Mouse (Mus musculus) kidney, embryonic 15.5 days (tissue): ENCODE results near the gene Ola1. TPM values are rescaled to one million over a fixed set of nuclear protein-coding genes. Genes with fewer than 3 reads are reported as not detected.

ENCODE experiments used
- ATAC-seq: fragments of 200-750 bp; cut with Nextera tagmentation; replicated peaks from 2 replicates; pipeline ENCODE4 v1.8.0; 2017; ENCODE audit warnings: moderate TSS enrichment; ENCODE audit not compliant: low FRiP score
- H3K27ac ChIP-seq: fragments of 300-500 bp; sonication (generic); 2 replicates; pipeline ENCODE4 v1.5.1; 2015; ENCODE audit warnings: mild to moderate bottlenecking, inconsistent platforms
- H3K27me3 ChIP-seq: fragments of 300-500 bp; sonication (generic); 2 replicates; pipeline ENCODE4 v1.6.1; 2015; ENCODE audit warnings: inconsistent platforms
- H3K36me3 ChIP-seq: fragments of 300-500 bp; sonication (generic); 2 replicates; pipeline ENCODE4 v1.6.1; 2015; ENCODE audit warnings: inconsistent platforms
- H3K4me1 ChIP-seq: fragments of 300-500 bp; sonication (generic); 2 replicates; pipeline ENCODE4 v1.6.1; 2015; ENCODE audit warnings: inconsistent platforms
- H3K4me2 ChIP-seq: fragments of 300-500 bp; sonication (generic); 2 replicates; pipeline ENCODE4 v1.6.1; 2015; ENCODE audit warnings: moderate library complexity, mild to moderate bottlenecking, inconsistent platforms
- H3K4me3 ChIP-seq: fragments of 300-500 bp; sonication (generic); replicated peaks from 2 replicates; pipeline ENCODE4 v1.5.1; 2015; ENCODE audit warnings: mild to moderate bottlenecking, inconsistent platforms
- H3K9ac ChIP-seq: fragments of 300-500 bp; sonication (generic); 2 replicates; pipeline ENCODE4 v1.6.1; 2015; ENCODE audit warnings: mild to moderate bottlenecking, inconsistent platforms
- H3K9me3 ChIP-seq: fragments of 300-500 bp; sonication (generic); replicated peaks from 2 replicates; pipeline ENCODE4 v1.6.1; 2016; ENCODE audit warnings: inconsistent platforms
- WGBS: fragments of 180-500 bp; shearing (Covaris S2); methylation state at CpG from one replicate; pipeline ENCODE4 v1.1.7; 2015; ENCODE audit warnings: mixed read lengths; 5-methylcytosine and 5-hydroxymethylcytosine counted together
- polyA plus RNA-seq: library from polyadenylated mRNA; unstranded; fragments of >200 nt; fragmentation: Nextera tagmentation; extraction: Ambion mirVana; gene quantifications from 2 replicates; pipeline ENCODE4 v1.2.1, GENCODE M21; 2015

The Ola1 gene
- 88.9 and 97.6 TPM in 2 replicates for polyA plus RNA-seq

GRCm38 (mm10) chr2:73218913-73219312 lies at the start of gene Ola1:
Gene Ola1, minus strand, starts transcription at chr2:73218924.
- Histone ChIP-seq H3K4me3 (no peak within 1 kb of the TSS), H3K36me3 (no peaks in the 10 kb centered on the region), H3K27me3 (no peaks in the 10 kb centered on the region), H3K27ac (no peak within 1 kb of the TSS), H3K4me1 (no peaks in the 10 kb centered on the region; the same call in 1 of the 2 replicates), H3K9me3 (no peaks in the 10 kb centered on the region), H3K4me2 (no peak within 1 kb of the TSS), H3K9ac (no peak within 1 kb of the TSS)
- WGBS = 58% methylated on average over 5 of the region's 5 CpGs
- no peak for ATAC-seq

- 2% methylated on average over 12 of the region's 12 CpGs for WGBS
- Histone ChIP-seq H3K27me3 (peaks cover 96% of the 10 kb centered on the region), H3K36me3 (no peaks in the 10 kb centered on the region), H3K9me3 (no peaks in the 10 kb centered on the region), H3K4me1 (peaks cover 53% of the 10 kb centered on the region), H3K4me2 (no peak overlapping the region), H3K9ac (no peak overlapping the region), H3K4me3 (no peak overlapping the region), H3K27ac (no peak overlapping the region)
- no peak for ATAC-seq
Measured at GRCm38 (mm10) chr2:73268281-73268680, 49.6 kb upstream of the Ola1 start.

GRCm38 (mm10) chr2:73267818-73268217 lies 49.1 kb upstream of the Ola1 start:
- H3K9me3 ChIP-seq = no peaks in the 10 kb centered on the region
- peaks cover 96% of the 10 kb centered on the region for H3K27me3 ChIP-seq
- no peak overlapping the region for H3K9ac ChIP-seq
- H3K27ac ChIP-seq = no peak overlapping the region
- H3K4me3 ChIP-seq = no peak overlapping the region
- no peak overlapping the region for H3K4me2 ChIP-seq
- H3K36me3 ChIP-seq = no peaks in the 10 kb centered on the region
- ATAC-seq = no peak
- 3% methylated on average over 4 of the region's 4 CpGs for WGBS
- peaks cover 52% of the 10 kb centered on the region for H3K4me1 ChIP-seq

GRCm38 (mm10) chr2:73267231-73267630 lies 48.5 kb upstream of the Ola1 start:
- ATAC-seq = no peak
- Histone ChIP-seq H3K9me3 (no peaks in the 10 kb centered on the region), H3K4me3 (no peak overlapping the region), H3K27me3 (peaks cover 96% of the 10 kb centered on the region), H3K4me1 (peaks cover 46% of the 10 kb centered on the region), H3K36me3 (no peaks in the 10 kb centered on the region), H3K4me2 (no peak overlapping the region), H3K27ac (no peak overlapping the region), H3K9ac (no peak overlapping the region)
- 17% methylated on average over 3 of the region's 3 CpGs for WGBS

GRCm38 (mm10) chr2:73266623-73267022 lies 47.9 kb upstream of the Ola1 start:
- ATAC-seq = no peak
- H3K27me3 ChIP-seq = peaks cover 96% of the 10 kb centered on the region
- peaks cover 40% of the 10 kb centered on the region for H3K4me1 ChIP-seq
- no peaks in the 10 kb centered on the region for H3K9me3 ChIP-seq
- no peak overlapping the region for H3K4me2 ChIP-seq
- no peak overlapping the region for H3K27ac ChIP-seq
- WGBS = 39% methylated on average over 1 of the region's 1 CpGs
- H3K36me3 ChIP-seq = no peaks in the 10 kb centered on the region
- no peak overlapping the region for H3K9ac ChIP-seq
- no peak overlapping the region for H3K4me3 ChIP-seq

- H3K27me3 ChIP-seq = peaks cover 91% of the 10 kb centered on the region
- H3K4me3 ChIP-seq = no peak overlapping the region
- no peak overlapping the region for H3K4me2 ChIP-seq
- no peaks in the 10 kb centered on the region for H3K36me3 ChIP-seq
- H3K27ac ChIP-seq = no peak overlapping the region
- no peaks in the 10 kb centered on the region for H3K9me3 ChIP-seq
- 5% methylated on average over 5 of the region's 5 CpGs for WGBS
- H3K4me1 ChIP-seq = peaks cover 34% of the 10 kb centered on the region
- no peak overlapping the region for H3K9ac ChIP-seq
- no peak for ATAC-seq
Measured at GRCm38 (mm10) chr2:73266011-73266410, 47.3 kb upstream of the Ola1 start.

GRCm38 (mm10) chr2:73264611-73265195 lies 46.0 kb upstream of the Ola1 start:
- peaks cover 78% of the 10 kb centered on the region for H3K27me3 ChIP-seq
- H3K9ac ChIP-seq = no peak overlapping the region
- H3K4me3 ChIP-seq = peak overlapping the region; percentile 53
- peak overlapping the region; percentile 89 for H3K4me2 ChIP-seq
- peaks cover 23% of the 10 kb centered on the region for H3K4me1 ChIP-seq
- H3K9me3 ChIP-seq = no peaks in the 10 kb centered on the region
- WGBS = 8% methylated on average over 11 of the region's 11 CpGs
- no peak overlapping the region for H3K27ac ChIP-seq
- H3K36me3 ChIP-seq = no peaks in the 10 kb centered on the region
- no peak for ATAC-seq

- Histone ChIP-seq H3K4me1 (peaks cover 21% of the 10 kb centered on the region), H3K4me2 (peak overlapping the region; percentile 89), H3K36me3 (no peaks in the 10 kb centered on the region), H3K9me3 (no peaks in the 10 kb centered on the region), H3K9ac (peak overlapping the region; percentile 1; the same call in 1 of the 2 replicates), H3K27ac (no peak overlapping the region), H3K27me3 (peaks cover 73% of the 10 kb centered on the region), H3K4me3 (peak overlapping the region; percentile 53)
- WGBS = 1% methylated on average over 38 of the region's 38 CpGs
- peak; percentile 52; the same call in 1 of the 2 replicates for ATAC-seq
Measured at GRCm38 (mm10) chr2:73263794-73264610, 45.3 kb upstream of the Ola1 start.

- Histone ChIP-seq H3K4me2 (peak overlapping the region; percentile 89), H3K9ac (peak overlapping the region; percentile 1; the same call in 1 of the 2 replicates), H3K27ac (no peak overlapping the region), H3K27me3 (peaks cover 70% of the 10 kb centered on the region), H3K4me3 (peak overlapping the region; percentile 53), H3K4me1 (peaks cover 21% of the 10 kb centered on the region), H3K36me3 (no peaks in the 10 kb centered on the region), H3K9me3 (no peaks in the 10 kb centered on the region)
- ATAC-seq = no peak
- WGBS = 6% methylated on average over 16 of the region's 16 CpGs
Measured at GRCm38 (mm10) chr2:73263172-73263765, 44.5 kb upstream of the Ola1 start.

- Histone ChIP-seq H3K4me2 (no peak overlapping the region), H3K27me3 (no peaks in the 10 kb centered on the region), H3K36me3 (no peaks in the 10 kb centered on the region), H3K9ac (no peak overlapping the region), H3K4me3 (no peak overlapping the region), H3K4me1 (no peaks in the 10 kb centered on the region), H3K27ac (no peak overlapping the region), H3K9me3 (peaks cover 6% of the 10 kb centered on the region; the same call in 1 of the 2 replicates)
- ATAC-seq = no peak
- 69% methylated on average over 4 of the region's 4 CpGs for WGBS
Measured at GRCm38 (mm10) chr2:73248701-73249100, 30.0 kb upstream of the Ola1 start.

- Histone ChIP-seq H3K4me1 (no peaks in the 10 kb centered on the region), H3K27me3 (no peaks in the 10 kb centered on the region), H3K4me3 (no peak overlapping the region), H3K36me3 (no peaks in the 10 kb centered on the region), H3K9me3 (no peaks in the 10 kb centered on the region), H3K4me2 (no peak overlapping the region), H3K9ac (no peak overlapping the region), H3K27ac (no peak overlapping the region)
- 87% methylated on average over 4 of the region's 4 CpGs for WGBS
- no peak for ATAC-seq
Measured at GRCm38 (mm10) chr2:73241299-73241698, 22.6 kb upstream of the Ola1 start.

GRCm38 (mm10) chr2:73231081-73231480 lies 12.4 kb upstream of the Ola1 start:
- no peaks in the 10 kb centered on the region for H3K27me3 ChIP-seq
- H3K4me3 ChIP-seq = no peak overlapping the region
- no peaks in the 10 kb centered on the region for H3K36me3 ChIP-seq
- ATAC-seq = no peak
- no peak overlapping the region for H3K27ac ChIP-seq
- H3K4me2 ChIP-seq = no peak overlapping the region
- no peak overlapping the region for H3K9ac ChIP-seq
- no peaks in the 10 kb centered on the region for H3K9me3 ChIP-seq
- H3K4me1 ChIP-seq = no peaks in the 10 kb centered on the region
- 66% methylated on average over 3 of the region's 3 CpGs for WGBS
